Mouse (Mus musculus) lung, postnatal 0 days (tissue): ENCODE measurements around the gene Nup210.

Experiments used
- CTCF ChIP-seq: IDR thresholded peaks from 2 replicates; pipeline ENCODE4 v1.5.1; 2016; ENCODE audit warnings: antibody characterized with exemption, mild to moderate bottlenecking
- EP300 ChIP-seq: IDR thresholded peaks from 2 replicates; pipeline ENCODE4 v1.6.1; 2016; ENCODE audit warnings: antibody characterized with exemption, mild to moderate bottlenecking, control low read depth

GRCm38 (mm10) chr6:91118526-91118925 lies 1.9 kb upstream of the Nup210 start:
- TF ChIP-seq EP300 (no peak), CTCF (no peak)
